Mouse (Mus musculus) gastrocnemius, adult 18-20 months (tissue): ENCODE results near the gene Spata20. TPM values are rescaled to one million over a fixed set of nuclear protein-coding genes. Genes with fewer than 3 reads are reported as not detected.

Source experiments
- DNase-seq: peaks from one replicate; pipeline ENCODE4 v3.0.0; 2021; ENCODE audit warnings: low spot score
- total RNA-seq, 2 experiments: library from RNA; stranded (reverse); gene quantifications; 2 replicates each; pipeline ENCODE4 v1.2.3; 2021

The Spata20 gene
- total RNA-seq, 2 experiments from 2014 or later: not detected

DNA sequence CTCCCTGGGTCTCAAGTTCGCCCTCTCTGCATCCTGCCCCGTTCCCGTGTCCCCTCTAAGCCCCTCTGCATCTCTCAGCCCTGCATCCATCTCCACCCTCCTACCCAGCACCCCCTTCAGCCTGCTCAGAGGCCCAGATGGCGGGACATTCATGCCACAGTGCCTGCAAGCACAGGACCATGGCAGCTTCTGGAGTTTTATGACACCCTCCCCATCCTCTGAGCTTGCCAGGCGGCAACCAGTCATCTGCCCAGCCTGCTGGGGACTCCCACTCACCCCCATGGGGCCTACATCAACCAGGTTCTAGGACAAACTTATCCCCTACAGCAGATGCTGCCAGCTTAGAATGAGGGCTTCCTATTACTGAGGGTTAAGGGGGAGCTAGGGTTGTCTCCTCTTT lies 31.2 kb downstream of the Spata20 start:
- no peak for DNase-seq

GRCm38 (mm10) chr11:94451091-94451773 lies 34.7 kb downstream of the Spata20 start:
- no peak for DNase-seq

GRCm38 (mm10) chr11:94449886-94450285 lies 36.1 kb downstream of the Spata20 start:
- DNase-seq: no peak

DNA sequence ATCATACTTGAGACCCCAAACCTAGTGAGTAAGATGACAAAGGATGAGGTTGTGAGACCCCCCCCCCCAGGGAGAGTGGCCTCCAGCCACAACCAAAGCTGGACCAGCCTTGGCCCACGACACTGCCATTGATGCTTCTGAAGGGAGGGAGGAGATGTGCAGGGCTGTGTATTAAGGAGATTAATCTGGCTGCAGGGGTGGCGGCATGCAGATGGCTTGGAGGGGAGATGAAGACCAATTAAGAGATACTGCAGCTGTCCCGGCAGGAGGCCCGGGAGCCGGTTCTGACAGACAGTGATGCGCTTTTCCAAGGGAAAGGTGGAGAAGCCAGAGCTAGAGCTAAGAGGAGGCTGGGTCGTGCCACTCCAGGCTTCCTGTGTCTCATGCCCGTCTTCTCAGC lies 36.7 kb downstream of the Spata20 start:
- DNase-seq: no peak

DNA sequence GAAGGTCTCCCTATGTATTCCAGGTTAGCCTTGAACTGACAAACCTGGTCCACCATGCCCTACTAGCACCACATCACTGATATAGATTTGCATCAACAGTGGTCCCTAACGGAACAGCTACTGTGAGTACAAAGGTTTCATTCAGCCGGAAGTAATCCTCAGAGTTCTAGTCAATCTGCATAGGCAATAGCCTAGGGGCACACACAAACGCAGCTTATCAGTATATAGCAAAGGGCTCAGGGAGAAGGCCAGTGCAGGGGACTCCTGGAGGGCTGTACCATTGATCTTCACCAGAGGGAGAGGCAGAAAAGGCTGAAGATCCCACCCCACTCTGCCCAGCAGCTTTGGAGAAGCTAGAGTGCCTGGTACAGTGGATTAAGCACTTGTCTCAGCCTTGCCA lies 39.0 kb downstream of the Spata20 start:
- no peak for DNase-seq

GRCm38 (mm10) chr11:94445300-94445699 lies 40.7 kb downstream of the Spata20 start:
- no peak for DNase-seq

GRCm38 (mm10) chr11:94444829-94445228 lies 41.1 kb downstream of the Spata20 start:
- no peak for DNase-seq

DNA sequence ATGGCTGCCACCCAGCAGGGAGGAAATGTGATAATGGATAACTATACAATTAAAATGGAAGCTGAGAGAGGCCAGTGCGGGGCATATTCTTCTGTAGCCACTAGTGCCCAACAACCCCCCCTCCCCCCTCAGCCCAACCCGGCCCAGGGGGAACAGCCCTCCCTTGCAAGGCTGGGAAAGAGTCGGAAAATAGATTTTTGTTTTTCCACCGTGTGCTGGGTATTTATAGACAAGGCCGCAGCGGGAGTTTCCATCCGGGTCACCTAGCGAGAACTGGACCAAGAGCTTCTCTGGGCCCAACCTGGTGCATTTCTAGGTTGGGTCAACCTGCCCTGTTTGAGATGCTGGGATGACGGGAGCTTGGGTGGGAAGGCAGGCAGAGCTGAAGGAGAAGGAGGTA lies 44.2 kb downstream of the Spata20 start:
- DNase-seq: no peak

DNA sequence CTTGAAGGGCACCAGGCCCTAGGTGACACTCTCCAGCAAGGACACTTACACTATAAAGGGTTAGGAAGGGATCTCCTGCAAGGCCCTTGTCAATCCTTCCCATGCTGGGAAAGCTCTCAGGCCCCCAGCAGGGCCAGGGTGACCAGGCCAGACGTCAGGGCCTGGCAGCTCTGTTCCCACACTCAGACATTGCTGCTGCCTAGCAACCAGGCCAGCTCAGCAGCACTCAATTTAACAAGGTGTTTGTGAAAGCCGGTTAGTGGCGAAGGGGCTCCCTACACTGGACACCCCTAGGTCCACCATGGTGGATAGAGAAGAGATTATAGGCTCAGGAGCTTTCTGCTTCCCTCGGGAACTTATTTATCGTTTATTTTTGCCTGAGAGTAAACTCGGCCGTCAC lies 44.9 kb downstream of the Spata20 start:
- no peak for DNase-seq

DNA sequence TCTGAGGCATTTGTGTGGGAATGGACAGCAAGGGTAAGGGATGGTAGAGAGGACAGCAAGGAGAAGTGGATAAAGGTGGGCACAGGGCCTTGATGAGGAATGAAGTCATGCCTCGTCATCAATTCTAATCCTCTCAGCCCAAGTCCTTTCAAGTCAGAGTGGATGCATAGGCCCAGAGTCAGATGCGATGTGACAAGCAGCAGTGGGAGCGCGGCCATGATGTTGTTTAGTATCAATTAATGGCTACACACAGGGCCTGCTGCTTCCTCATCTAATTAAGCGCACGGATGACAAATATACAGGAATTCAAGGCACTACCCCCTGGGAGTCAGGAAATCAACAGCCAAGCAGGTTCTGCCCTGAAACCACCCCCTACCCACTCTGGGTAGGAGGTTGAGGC lies 45.6 kb downstream of the Spata20 start:
- no peak for DNase-seq

- DNase-seq: no peak
Observed at GRCm38 (mm10) chr11:94429011-94429651, 56.8 kb downstream of the Spata20 start.

Other genes with a start within 250 kb of the Spata20 start
- 10 to 100 TPM; 11.1 to 12.6 TPM for gene Wfikkn2, start 240.2 kb downstream of the Spata20 start, total RNA-seq
- not detected for gene Gm21885, start 204.3 kb downstream of the Spata20 start, total RNA-seq
- 10 to 100 TPM; 30.3 to 44.2 TPM for gene Luc7l3, start 164.2 kb downstream of the Spata20 start, total RNA-seq
- 100 to 1,000 TPM; 245 to 246 TPM for gene Ankrd40, start 158.2 kb downstream of the Spata20 start, total RNA-seq
- under 1 TPM; 0.25 to 0.62 TPM for gene Abcc3, start 93.2 kb downstream of the Spata20 start, total RNA-seq
- gene Cacna1g, start 12.0 kb downstream of the Spata20 start, total RNA-seq: 1 to 10 TPM in 1 of 2 experiments, under 1 TPM in 1; 0.94 to 1.3 TPM
- gene Epn3, start 13.8 kb upstream of the Spata20 start, total RNA-seq: not detected
- not detected for gene Mycbpap, start 35.6 kb upstream of the Spata20 start, total RNA-seq
- 1 to 10 TPM; 2.7 to 3.4 TPM for gene Rsad1, start 63.1 kb upstream of the Spata20 start, total RNA-seq
- 10 to 100 TPM; 12.6 to 25.2 TPM for gene Chad, start 78.9 kb upstream of the Spata20 start, total RNA-seq
- gene Acsf2, start 115.7 kb upstream of the Spata20 start, total RNA-seq: 1 to 10 TPM; 1.6 to 2.1 TPM
- 10 to 100 TPM; 34.8 to 35.3 TPM for gene Lrrc59, start 143.6 kb upstream of the Spata20 start, total RNA-seq
- gene Mrpl27, start 167.6 kb upstream of the Spata20 start, total RNA-seq: 10 to 100 TPM; 43.0 to 49.5 TPM
- not detected for gene Eme1, start 167.8 kb upstream of the Spata20 start, total RNA-seq
- 1 to 10 TPM; 2.9 TPM for gene Xylt2, start 191.3 kb upstream of the Spata20 start, total RNA-seq
- gene Gm11541, start 218.3 kb upstream of the Spata20 start, total RNA-seq: not detected